ENCODE assay signal across 18 mouse cellular contexts in genomic region chr9:96853300-96854186, GRCm38 (mm10). TPM values are rescaled to one million over a fixed set of nuclear protein-coding genes. Genes with fewer than 3 reads are reported as not detected.
DNase-seq lines count a peak whose midpoint lies in the region; ATAC-seq lines count a peak whose summit lies in the region.
"Had no signal": no experiment of that assay in that cellular context is flagged by ENCODE, and none has a peak within 500 bp of the region (broad histone marks: within the 10 kb centered on the region; RNA-seq: fewer than 3 reads in every experiment).

No protein-coding gene starts in this region.

- H3K9ac ChIP-seq in limb, embryonic 12.5 days (replicated peaks): no peak overlapping the region
- H3K9ac ChIP-seq in embryonic facial prominence, embryonic 11.5 days (replicated peaks; ENCODE audit: low read length): no peak overlapping the region
- H3K9ac ChIP-seq in limb, embryonic 15.5 days: no peak overlapping the region
- H3K9ac ChIP-seq: heart, embryonic 12.5 days; hindbrain, embryonic 15.5 days; liver, embryonic 12.5 days had no signal

- DNase-seq in embryo, embryonic 11 days: peak; percentile 25
- no peak for DNase-seq in embryo, embryonic 10.5 days (ENCODE audit: low spot score)
- no peak for DNase-seq in limb, embryonic 10.5 days (ENCODE audit: low spot score)
- peak; percentile 39 for DNase-seq in embryonic facial prominence, embryonic 11.5 days (ENCODE audit: low spot score)
- DNase-seq in left cerebral cortex, adult 11 months (ENCODE audit: low spot score): no peak
- DNase-seq: adrenal gland, postnatal 25 days; cerebellum, adult 11-12 months; heart, postnatal 14 days; kidney, postnatal 4 days; layer of hippocampus, adult 9-11 months; lung, adult 2 months had no signal

- ATAC-seq in limb, embryonic 12.5 days (ENCODE audit: insufficient number of reproducible peaks, insufficient read depth, low FRiP score, low TSS enrichment, low read depth): no peak
- no peak for ATAC-seq in embryonic facial prominence, embryonic 11.5 days (replicated peaks; ENCODE audit: insufficient number of reproducible peaks, low FRiP score, low TSS enrichment, low read depth)
- ATAC-seq in limb, embryonic 15.5 days (ENCODE audit: insufficient number of reproducible peaks, low FRiP score, low TSS enrichment, low read depth): no peak
- ATAC-seq: intestine, embryonic 16.5 days; liver, embryonic 12.5 days had no signal

- WGBS in limb, embryonic 12.5 days: 74% methylated on average over 16 of the region's 16 CpGs
- 83% methylated on average over 16 of the region's 16 CpGs for WGBS in limb, embryonic 10.5 days
- WGBS in embryonic facial prominence, embryonic 11.5 days: 42% methylated on average over 16 of the region's 16 CpGs
- WGBS in limb, embryonic 15.5 days: 64% methylated on average over 16 of the region's 16 CpGs

- no peaks in the 10 kb centered on the region for H3K9me3 ChIP-seq in limb, embryonic 12.5 days
- H3K9me3 ChIP-seq in limb, embryonic 10.5 days (replicated peaks): no peaks in the 10 kb centered on the region
- H3K9me3 ChIP-seq in embryonic facial prominence, embryonic 11.5 days (replicated peaks; ENCODE audit: control insufficient read depth, low read length): no peaks in the 10 kb centered on the region
- H3K9me3 ChIP-seq in limb, embryonic 15.5 days: no peaks in the 10 kb centered on the region
- H3K9me3 ChIP-seq: heart, embryonic 12.5 days; hindbrain, embryonic 15.5 days; liver, embryonic 12.5 days; megakaryocyte, embryonic 14.5 days had no signal

- no peaks in the 10 kb centered on the region for H3K27me3 ChIP-seq in limb, embryonic 12.5 days
- no peaks in the 10 kb centered on the region for H3K27me3 ChIP-seq in limb, embryonic 10.5 days (ENCODE audit: low read depth, poor library complexity, severe bottlenecking)
- no peaks in the 10 kb centered on the region for H3K27me3 ChIP-seq in embryonic facial prominence, embryonic 11.5 days (ENCODE audit: control insufficient read depth, insufficient read depth, low read length)
- no peaks in the 10 kb centered on the region for H3K27me3 ChIP-seq in limb, embryonic 15.5 days
- H3K27me3 ChIP-seq: heart, embryonic 12.5 days; hindbrain, embryonic 15.5 days; liver, embryonic 12.5 days had no signal

- no peak overlapping the region; the same call in 1 of the 2 replicates for H3K4me2 ChIP-seq in limb, embryonic 12.5 days
- no peak overlapping the region for H3K4me2 ChIP-seq in embryonic facial prominence, embryonic 11.5 days (ENCODE audit: low read depth, low read length)
- H3K4me2 ChIP-seq in limb, embryonic 15.5 days: no peak overlapping the region
- H3K4me2 ChIP-seq: heart, embryonic 12.5 days; hindbrain, embryonic 15.5 days; liver, embryonic 12.5 days had no signal

- H3K36me3 ChIP-seq in limb, embryonic 12.5 days: no peaks in the 10 kb centered on the region
- no peaks in the 10 kb centered on the region for H3K36me3 ChIP-seq in limb, embryonic 10.5 days
- no peaks in the 10 kb centered on the region for H3K36me3 ChIP-seq in embryonic facial prominence, embryonic 11.5 days (replicated peaks; ENCODE audit: control insufficient read depth, insufficient read depth, low read depth, low read length)
- H3K36me3 ChIP-seq in limb, embryonic 15.5 days: no peaks in the 10 kb centered on the region
- H3K36me3 ChIP-seq: hindbrain, embryonic 15.5 days; liver, embryonic 12.5 days had no signal

- no peak overlapping the region for H3K4me3 ChIP-seq in limb, embryonic 12.5 days (replicated peaks)
- no peak overlapping the region for H3K4me3 ChIP-seq in limb, embryonic 10.5 days
- no peak overlapping the region for H3K4me3 ChIP-seq in embryonic facial prominence, embryonic 11.5 days (ENCODE audit: low read depth, low read length)
- no peak overlapping the region for H3K4me3 ChIP-seq in limb, embryonic 15.5 days
- H3K4me3 ChIP-seq: heart, embryonic 12.5 days; hindbrain, embryonic 15.5 days; liver, embryonic 12.5 days; megakaryocyte, embryonic 14.5 days had no signal

- peaks cover 14% of the 10 kb centered on the region; the same call in 1 of the 2 replicates for H3K4me1 ChIP-seq in limb, embryonic 12.5 days (replicated peaks)
- H3K4me1 ChIP-seq in limb, embryonic 10.5 days: no peaks in the 10 kb centered on the region; the same call in 1 of the 2 replicates
- no peaks in the 10 kb centered on the region for H3K4me1 ChIP-seq in embryonic facial prominence, embryonic 11.5 days (ENCODE audit: control insufficient read depth, insufficient read depth, low read length)
- H3K4me1 ChIP-seq in limb, embryonic 15.5 days: peaks cover 7% of the 10 kb centered on the region; the same call in 1 of the 2 replicates
- H3K4me1 ChIP-seq: liver, embryonic 12.5 days; megakaryocyte, embryonic 14.5 days had no signal

- H3K27ac ChIP-seq in limb, embryonic 12.5 days: peak overlapping the region; percentile 62
- no peak overlapping the region for H3K27ac ChIP-seq in limb, embryonic 10.5 days
- H3K27ac ChIP-seq in embryonic facial prominence, embryonic 11.5 days (replicated peaks; ENCODE audit: low read depth, low read length): no peak overlapping the region
- 0 out of 2 replicates have a peak overlapping the region, but pooled peaks have one; percentile 11 for H3K27ac ChIP-seq in limb, embryonic 15.5 days
- H3K27ac ChIP-seq: hindbrain, embryonic 15.5 days; liver, embryonic 12.5 days had no signal

RNA-seq across cellular contexts. Expression of gene Pxylp1, which starts 38.9 kb away (rescaled TPM):
- 21.4 and 22.8 TPM in 2 replicates for polyA plus RNA-seq in limb, embryonic 12.5 days (2016; fragmentation: Nextera tagmentation; extraction: Ambion mirVana)
- polyA plus RNA-seq in limb, embryonic 10.5 days (2016; fragmentation: Nextera tagmentation; extraction: Ambion mirVana): 11.4 and 15.3 TPM in 2 replicates
- polyA plus RNA-seq in embryonic facial prominence, embryonic 11.5 days (2014; fragmentation: Nextera tagmentation; extraction: Ambion mirVana): 22.7 and 26.7 TPM in 2 replicates
- polyA plus RNA-seq in limb, embryonic 15.5 days (2015; fragmentation: Nextera tagmentation; extraction: Ambion mirVana): 26.4 and 27.9 TPM in 2 replicates

Comparison
In these comparisons a context has a peak if more than half of its experiments do, and no peak if none do; other contexts are left out.
1. DNase-seq: peak in embryo, embryonic 11 days (single experiment) and embryonic facial prominence, embryonic 11.5 days (single experiment); none in embryo, embryonic 10.5 days (single experiment), limb, embryonic 10.5 days (single experiment) and left cerebral cortex, adult 11 months (single experiment).
2. H3K27ac ChIP-seq: peak in limb, embryonic 12.5 days (single experiment) and limb, embryonic 15.5 days (single experiment); none in limb, embryonic 10.5 days (single experiment) and embryonic facial prominence, embryonic 11.5 days (single experiment).